In genomic region chr4:46991959-46992316, GRCm38 (mm10) we compare ENCODE assay signal across 9 mouse cellular contexts. TPM values are rescaled to one million over a fixed set of nuclear protein-coding genes. Genes with fewer than 3 reads are reported as not detected.
DNase-seq lines count a peak whose midpoint lies in the region; ATAC-seq and TF ChIP-seq lines count a peak whose summit lies in the region.
"Had no signal": no experiment of that assay in that cellular context is flagged by ENCODE, and none has a peak within 500 bp of the region (broad histone marks: within the 10 kb centered on the region; RNA-seq: fewer than 3 reads in every experiment).

No protein-coding gene starts in this region.

- H3K36me3 ChIP-seq in liver, adult 2 months (ENCODE audit: control insufficient read depth, insufficient read depth, low read length), result no peaks in the 10 kb centered on the region
- no peaks in the 10 kb centered on the region for H3K36me3 ChIP-seq in forebrain, embryonic 10.5 days (replicated peaks)
- no peaks in the 10 kb centered on the region for H3K36me3 ChIP-seq in intestine, postnatal 0 days (ENCODE audit: control insufficient read depth, insufficient read depth)
- no peaks in the 10 kb centered on the region for H3K36me3 ChIP-seq in neural tube, embryonic 15.5 days

- H3K27ac ChIP-seq in liver, adult 2 months (replicated peaks; ENCODE audit: insufficient read depth, low read depth, low read length), result no peak overlapping the region
- H3K27ac ChIP-seq in forebrain, embryonic 10.5 days, result no peak overlapping the region
- H3K27ac ChIP-seq in intestine, postnatal 0 days (ENCODE audit: low read depth, low read length), result no peak overlapping the region
- peak overlapping the region; percentile 90 for H3K27ac ChIP-seq in neural tube, embryonic 15.5 days (replicated peaks)

- WGBS in liver, adult 2 months, result 2% methylated on average over 31 of the region's 31 CpGs
- 0% methylated on average over 31 of the region's 31 CpGs for WGBS in forebrain, embryonic 10.5 days
- under 1% methylated on average over 20 of the region's 31 CpGs for WGBS in intestine, postnatal 0 days
- under 1% methylated on average over 30 of the region's 31 CpGs for WGBS in neural tube, embryonic 15.5 days

- peak overlapping the region; percentile 66; the same call in 1 of the 2 replicates for H3K4me3 ChIP-seq in liver, adult 2 months (ENCODE audit: insufficient read depth, low read depth, low read length)
- peak overlapping the region; percentile 67 for H3K4me3 ChIP-seq in forebrain, embryonic 10.5 days
- peak overlapping the region; percentile 44 for H3K4me3 ChIP-seq in intestine, postnatal 0 days (ENCODE audit: low read depth, low read length)
- peak overlapping the region; percentile 71 for H3K4me3 ChIP-seq in neural tube, embryonic 15.5 days (replicated peaks)

- H3K9me3 ChIP-seq in forebrain, embryonic 10.5 days, result no peaks in the 10 kb centered on the region
- no peaks in the 10 kb centered on the region for H3K9me3 ChIP-seq in intestine, postnatal 0 days (ENCODE audit: control insufficient read depth)
- H3K9me3 ChIP-seq in neural tube, embryonic 15.5 days (replicated peaks), result no peaks in the 10 kb centered on the region

- H3K9ac ChIP-seq in liver, adult 2 months (ENCODE audit: low read depth, low read length), result no peak overlapping the region
- H3K9ac ChIP-seq in intestine, postnatal 0 days (ENCODE audit: low read depth, low read length), result no peak overlapping the region
- H3K9ac ChIP-seq in neural tube, embryonic 15.5 days (replicated peaks), result peak overlapping the region; percentile 89

- no peak for TF ChIP-seq CTCF in liver, adult 2 months (IDR thresholded peaks at IDR 0.05; ENCODE audit: low read depth, low read length)
- no peak for TF ChIP-seq CTCF in intestine, postnatal 0 days (IDR thresholded peaks at IDR 0.05; ENCODE audit: low read depth)

- H3K4me1 ChIP-seq in liver, adult 2 months (ENCODE audit: control insufficient read depth, insufficient read depth, low read length), result peaks cover 18% of the 10 kb centered on the region
- H3K4me1 ChIP-seq in forebrain, embryonic 10.5 days, result peaks cover 28% of the 10 kb centered on the region
- H3K4me1 ChIP-seq in intestine, postnatal 0 days (replicated peaks; ENCODE audit: control insufficient read depth, insufficient read depth, low read length), result no peaks in the 10 kb centered on the region
- H3K4me1 ChIP-seq in neural tube, embryonic 15.5 days, result peaks cover 56% of the 10 kb centered on the region

- no peaks in the 10 kb centered on the region for H3K27me3 ChIP-seq in liver, adult 2 months (ENCODE audit: control insufficient read depth, insufficient read depth, low read length)
- peaks cover 74% of the 10 kb centered on the region for H3K27me3 ChIP-seq in forebrain, embryonic 10.5 days (ENCODE audit: poor library complexity, severe bottlenecking)
- peaks cover 53% of the 10 kb centered on the region for H3K27me3 ChIP-seq in intestine, postnatal 0 days (replicated peaks; ENCODE audit: control insufficient read depth, insufficient read depth, low read length)
- peaks cover 33% of the 10 kb centered on the region for H3K27me3 ChIP-seq in neural tube, embryonic 15.5 days (replicated peaks)

- DNase-seq in liver, adult 2 months (ENCODE audit: extremely low read depth, low read depth, low spot score), result peak; percentile 1
- no peak for DNase-seq in liver
- DNase-seq in forebrain, embryonic 10.5 days (ENCODE audit: extremely low spot score, low spot score), result no peak
- DNase-seq in ovary, adult 18-20 months (ENCODE audit: low spot score), result no peak
- no peak for DNase-seq in spleen, adult 18-20 months

- no peaks in the 10 kb centered on the region for H3K79me2 ChIP-seq in liver, adult 2 months (ENCODE audit: control insufficient read depth, insufficient read depth, low read length)

- no peak for ATAC-seq in intestine, postnatal 0 days
- ATAC-seq in neural tube, embryonic 15.5 days (ENCODE audit: low FRiP score), result peak; percentile 20
- ATAC-seq in granulocyte monocyte progenitor cell, adult 5-6 weeks (replicated peaks; ENCODE audit: poor library complexity, severe bottlenecking), result no peak

- H3K4me2 ChIP-seq in intestine, postnatal 0 days (replicated peaks; ENCODE audit: low read depth), result peak overlapping the region; percentile 70
- peak overlapping the region; percentile 82 for H3K4me2 ChIP-seq in neural tube, embryonic 15.5 days

- no peak for TF ChIP-seq POLR2A in liver, adult 2 months (IDR thresholded peaks at IDR 0.05; ENCODE audit: extremely low read depth, insufficient read depth, low read length)

RNA-seq across cellular contexts. Expression of gene Gabbr2, which starts 0.3 kb away (rescaled TPM):
- 7.7 and 14.2 TPM in 2 replicates for total RNA-seq in liver, adult 2 months (2014; rRNA removed)
- polyA plus RNA-seq in liver, adult 2 months (2012; rRNA removed), result 10.9 and 15.0 TPM in 2 replicates
- 0.06 and 0.09 TPM in 2 replicates for polyA plus RNA-seq in forebrain, embryonic 10.5 days (2016; fragmentation: Nextera tagmentation; extraction: Ambion mirVana)
- 0.07 and 0.14 TPM in 2 replicates for polyA plus RNA-seq in intestine, postnatal 0 days (2015; fragmentation: Nextera tagmentation; extraction: Ambion mirVana)
- 9.2 and 12.5 TPM in 2 replicates for polyA plus RNA-seq in neural tube, embryonic 15.5 days (2015; fragmentation: Nextera tagmentation; extraction: Ambion mirVana)
- total RNA-seq in granulocyte monocyte progenitor cell, adult 5-6 weeks (2014; fragmentation: Nextera tagmentation), result not detected in 2 replicates
- total RNA-seq in granulocyte monocyte progenitor cell, adult 5-6 weeks (2017), result not detected in 2 replicates
- total RNA-seq: neutrophil, adult 5-6 weeks had no signal
